Mouse (Mus musculus) liver, embryonic 14.5 days (tissue): Measurements from ENCODE around the gene Mrps23.

Experiments used
- CTCF ChIP-seq: IDR thresholded peaks from 2 replicates; pipeline ENCODE4 v1.5.1; 2016; ENCODE audit warnings: antibody characterized with exemption, low read depth, control low read depth
- EP300 ChIP-seq: IDR thresholded peaks from 2 replicates; pipeline ENCODE4 v1.6.1; 2016; ENCODE audit warnings: antibody characterized with exemption, low read depth

GRCm38 (mm10) chr11:88197153-88197576, 7.0 kb upstream of the Mrps23 start:
- TF ChIP-seq CTCF (peak; percentile 57), EP300 (no peak)
